ENCODE assay signal across 8 mouse cellular contexts in genomic region chr1:134059739-134060695, GRCm38 (mm10). TPM values are rescaled to one million over a fixed set of nuclear protein-coding genes. Genes with fewer than 3 reads are reported as not detected.
A peak's percentile ranks its signal among the peaks of the same experiment; 100 is the strongest.
DNase-seq lines count a peak whose midpoint lies in the region; ATAC-seq and TF ChIP-seq lines count a peak whose summit lies in the region.

No protein-coding gene starts in this region.

- no peak for ATAC-seq in heart, embryonic 15.5 days (replicated peaks; ENCODE audit: insufficient number of reproducible peaks, insufficient read depth, low FRiP score, low read depth)
- ATAC-seq in hindbrain, embryonic 13.5 days (ENCODE audit: low FRiP score) = no peak
- peak; percentile 55; the same call in 1 of the 2 replicates for ATAC-seq in megakaryocyte-erythroid progenitor cell, adult 5-6 weeks (replicated peaks; ENCODE audit: low FRiP score, low TSS enrichment, poor library complexity, severe bottlenecking)
- ATAC-seq in frontal cortex, adult (ENCODE audit: low TSS enrichment) = no peak

- intact Hi-C loops in heart, postnatal 10 days (cut with DNase I) = loop anchor here (10.0 kb wide), 1 partner anchor 145 kb away; no protein-coding TSS in a partner anchor

- H3K9ac ChIP-seq in heart, embryonic 15.5 days = peak overlapping the region; percentile 55
- peak overlapping the region; percentile 53; the same call in 1 of the 2 replicates for H3K9ac ChIP-seq in hindbrain, embryonic 13.5 days

- TF ChIP-seq CTCF in bone marrow, adult 2 months (IDR thresholded peaks at IDR 0.05; ENCODE audit: control insufficient read depth, insufficient read depth, low read length) = peak; percentile 85

- TF ChIP-seq POLR2A in bone marrow, adult 2 months (IDR thresholded peaks at IDR 0.05; ENCODE audit: borderline replicate concordance, control insufficient read depth, low read depth, low read length) = 0 out of 2 replicates have a peak, but pooled peaks have one; percentile 10

- peak overlapping the region; percentile 46 for H3K4me3 ChIP-seq in heart, embryonic 15.5 days
- peak overlapping the region; percentile 20 for H3K4me3 ChIP-seq in bone marrow, adult 2 months (replicated peaks; ENCODE audit: control insufficient read depth, low read depth, low read length)
- H3K4me3 ChIP-seq in hindbrain, embryonic 13.5 days = peak overlapping the region; percentile 42

- no peaks in the 10 kb centered on the region for H3K36me3 ChIP-seq in heart, embryonic 15.5 days
- H3K36me3 ChIP-seq in hindbrain, embryonic 13.5 days = no peaks in the 10 kb centered on the region

- 61% methylated on average over 16 of the region's 16 CpGs for WGBS in heart, embryonic 15.5 days
- WGBS in bone marrow, adult 2 months = 29% methylated on average over 16 of the region's 16 CpGs
- 75% methylated on average over 16 of the region's 16 CpGs for WGBS in hindbrain, embryonic 13.5 days

- no peak for DNase-seq in heart, postnatal 10 days
- DNase-seq in thymus, postnatal 4 days = peak; percentile 62
- no peak for DNase-seq in urinary bladder, postnatal 10 days (ENCODE audit: low spot score)

- H3K4me2 ChIP-seq in heart, embryonic 15.5 days = peak overlapping the region; percentile 89
- H3K4me2 ChIP-seq in hindbrain, embryonic 13.5 days = peak overlapping the region; percentile 67

- H3K4me1 ChIP-seq in heart, embryonic 15.5 days (replicated peaks) = peaks cover 56% of the 10 kb centered on the region
- peaks cover 12% of the 10 kb centered on the region for H3K4me1 ChIP-seq in bone marrow, adult 2 months (ENCODE audit: control insufficient read depth, insufficient read depth, low read length)
- peaks cover 65% of the 10 kb centered on the region for H3K4me1 ChIP-seq in hindbrain, embryonic 13.5 days (replicated peaks)

- no peaks in the 10 kb centered on the region for H3K9me3 ChIP-seq in heart, embryonic 15.5 days (replicated peaks)
- H3K9me3 ChIP-seq in hindbrain, embryonic 13.5 days = no peaks in the 10 kb centered on the region

- peak overlapping the region; percentile 99 for H3K27ac ChIP-seq in heart, embryonic 15.5 days
- H3K27ac ChIP-seq in bone marrow, adult 2 months (ENCODE audit: control insufficient read depth, insufficient read depth, low read depth, low read length, poor library complexity) = peak overlapping the region; percentile 97
- H3K27ac ChIP-seq in hindbrain, embryonic 13.5 days = peak overlapping the region; percentile 96

- no peaks in the 10 kb centered on the region for H3K27me3 ChIP-seq in heart, embryonic 15.5 days
- H3K27me3 ChIP-seq in hindbrain, embryonic 13.5 days = no peaks in the 10 kb centered on the region

RNA-seq across cellular contexts. Expression of gene Btg2, which starts 18.9 kb away (rescaled TPM):
- polyA plus RNA-seq in heart, embryonic 15.5 days (2015; fragmentation: Nextera tagmentation; extraction: Ambion mirVana) = 36.9 and 45.4 TPM in 2 replicates
- 10 to 100 TPM; 30.3 to 32.9 TPM for total RNA-seq in heart, postnatal 10 days (2021)
- 79.9 and 89.5 TPM in 2 replicates for polyA plus RNA-seq in bone marrow, adult 2 months (2011; ENCODE audit: insufficient read depth, insufficient read length, low replicate concordance, missing spikeins)
- 57.4 and 63.4 TPM in 2 replicates for polyA plus RNA-seq in hindbrain, embryonic 13.5 days (2015; fragmentation: Nextera tagmentation; extraction: Ambion mirVana)
- total RNA-seq in megakaryocyte-erythroid progenitor cell, adult 5-6 weeks (2014; fragmentation: Nextera tagmentation) = 2.0 and 3.9 TPM in 2 replicates
- 58.5 and 61.6 TPM in 2 replicates for total RNA-seq in megakaryocyte-erythroid progenitor cell, adult 5-6 weeks (2017)

RNA-seq across cellular contexts. Expression of gene Fmod, which starts 23.0 kb away (rescaled TPM):
- 23.3 and 32.3 TPM in 2 replicates for polyA plus RNA-seq in heart, embryonic 15.5 days (2015; fragmentation: Nextera tagmentation; extraction: Ambion mirVana)
- 10 to 100 TPM; 18.1 to 25.8 TPM for total RNA-seq in heart, postnatal 10 days (2021)
- 0.31 TPM in 1 of 2 replicates, not detected in the other for polyA plus RNA-seq in bone marrow, adult 2 months (2011; ENCODE audit: insufficient read depth, insufficient read length, low replicate concordance, missing spikeins)
- 7.3 and 7.6 TPM in 2 replicates for polyA plus RNA-seq in hindbrain, embryonic 13.5 days (2015; fragmentation: Nextera tagmentation; extraction: Ambion mirVana)
- total RNA-seq in megakaryocyte-erythroid progenitor cell, adult 5-6 weeks (2014; fragmentation: Nextera tagmentation) = not detected in 2 replicates
- not detected in 2 replicates for total RNA-seq in megakaryocyte-erythroid progenitor cell, adult 5-6 weeks (2017)

RNA-seq across cellular contexts. Expression of gene Chit1, which starts 51.0 kb away (rescaled TPM):
- polyA plus RNA-seq in heart, embryonic 15.5 days (2015; fragmentation: Nextera tagmentation; extraction: Ambion mirVana) = 0.42 TPM in 2 replicates
- total RNA-seq in heart, postnatal 10 days (2021) = not detected
- polyA plus RNA-seq in bone marrow, adult 2 months (2011; ENCODE audit: insufficient read depth, insufficient read length, low replicate concordance, missing spikeins) = not detected in 2 replicates
- polyA plus RNA-seq in hindbrain, embryonic 13.5 days (2015; fragmentation: Nextera tagmentation; extraction: Ambion mirVana) = 0.30 and 0.35 TPM in 2 replicates
- total RNA-seq in megakaryocyte-erythroid progenitor cell, adult 5-6 weeks (2014; fragmentation: Nextera tagmentation) = not detected in 2 replicates
- not detected in 2 replicates for total RNA-seq in megakaryocyte-erythroid progenitor cell, adult 5-6 weeks (2017)
